11 mouse cellular contexts compared by ENCODE assay signal in genomic region chr4:155238276-155238675, GRCm38 (mm10). TPM values are rescaled to one million over a fixed set of nuclear protein-coding genes. Genes with fewer than 3 reads are reported as not detected.
A peak's percentile ranks its signal among the peaks of the same experiment; 100 is the strongest.
DNase-seq lines count a peak whose midpoint lies in the region; ATAC-seq lines count a peak whose summit lies in the region.
"Had no signal": no experiment of that assay in that cellular context is flagged by ENCODE, and none has a peak within 500 bp of the region (broad histone marks: within the 10 kb centered on the region; RNA-seq: fewer than 3 reads in every experiment).

No protein-coding gene starts in this region.

- peaks cover 20% of the 10 kb centered on the region for H3K4me1 ChIP-seq in liver, embryonic 16.5 days (ENCODE audit: control insufficient read depth, low read depth, low read length)
- peaks cover 42% of the 10 kb centered on the region for H3K4me1 ChIP-seq in liver, embryonic 12.5 days
- peaks cover 46% of the 10 kb centered on the region for H3K4me1 ChIP-seq in heart, embryonic 16.5 days (ENCODE audit: control insufficient read depth, insufficient read depth, low read length)
- peaks cover 47% of the 10 kb centered on the region for H3K4me1 ChIP-seq in stomach, embryonic 15.5 days
- H3K4me1 ChIP-seq in forebrain, embryonic 16.5 days (replicated peaks; ENCODE audit: control insufficient read depth, insufficient read depth, low read length), result peaks cover 32% of the 10 kb centered on the region
- peaks cover 18% of the 10 kb centered on the region for H3K4me1 ChIP-seq in midbrain, embryonic 11.5 days (ENCODE audit: control insufficient read depth, insufficient read depth, low read length)

- no peak overlapping the region for H3K4me2 ChIP-seq in liver, embryonic 16.5 days (ENCODE audit: low read depth, low read length)
- no peak overlapping the region for H3K4me2 ChIP-seq in liver, embryonic 12.5 days
- H3K4me2 ChIP-seq in heart, embryonic 16.5 days (ENCODE audit: low read depth, low read length), result no peak overlapping the region
- H3K4me2 ChIP-seq in stomach, embryonic 15.5 days, result no peak overlapping the region
- no peak overlapping the region for H3K4me2 ChIP-seq in forebrain, embryonic 16.5 days (ENCODE audit: low read length)
- no peak overlapping the region for H3K4me2 ChIP-seq in midbrain, embryonic 11.5 days
- H3K4me2 ChIP-seq: forebrain, embryonic 13.5 days; neural tube, embryonic 12.5 days had no signal

- H3K9me3 ChIP-seq in liver, embryonic 16.5 days (replicated peaks; ENCODE audit: control insufficient read depth, low read length), result no peaks in the 10 kb centered on the region
- H3K9me3 ChIP-seq in liver, embryonic 12.5 days (replicated peaks), result no peaks in the 10 kb centered on the region
- no peaks in the 10 kb centered on the region for H3K9me3 ChIP-seq in heart, embryonic 16.5 days (replicated peaks; ENCODE audit: control insufficient read depth, low read length)
- no peaks in the 10 kb centered on the region for H3K9me3 ChIP-seq in stomach, embryonic 15.5 days
- H3K9me3 ChIP-seq in forebrain, embryonic 16.5 days (ENCODE audit: control insufficient read depth, low read length), result no peaks in the 10 kb centered on the region
- no peaks in the 10 kb centered on the region for H3K9me3 ChIP-seq in midbrain, embryonic 11.5 days (ENCODE audit: control insufficient read depth, low read length)
- H3K9me3 ChIP-seq: forebrain, embryonic 13.5 days; neural tube, embryonic 12.5 days had no signal

- no peaks in the 10 kb centered on the region for H3K27me3 ChIP-seq in liver, embryonic 16.5 days (ENCODE audit: control insufficient read depth, insufficient read depth, low read depth, low read length)
- H3K27me3 ChIP-seq in liver, embryonic 12.5 days (replicated peaks), result peaks cover 9% of the 10 kb centered on the region
- H3K27me3 ChIP-seq in heart, embryonic 16.5 days (ENCODE audit: control insufficient read depth, insufficient read depth, low read length), result no peaks in the 10 kb centered on the region
- H3K27me3 ChIP-seq in stomach, embryonic 15.5 days (replicated peaks), result no peaks in the 10 kb centered on the region
- H3K27me3 ChIP-seq in forebrain, embryonic 16.5 days (replicated peaks; ENCODE audit: control insufficient read depth, insufficient read depth, low read length), result no peaks in the 10 kb centered on the region
- no peaks in the 10 kb centered on the region for H3K27me3 ChIP-seq in midbrain, embryonic 11.5 days (ENCODE audit: control insufficient read depth, insufficient read depth, low read length)
- H3K27me3 ChIP-seq: forebrain, embryonic 13.5 days; neural tube, embryonic 12.5 days had no signal

- H3K4me3 ChIP-seq in liver, embryonic 16.5 days (ENCODE audit: low read depth, low read length), result no peak overlapping the region
- no peak overlapping the region for H3K4me3 ChIP-seq in liver, embryonic 12.5 days
- no peak overlapping the region for H3K4me3 ChIP-seq in heart, embryonic 16.5 days (ENCODE audit: low read length)
- no peak overlapping the region for H3K4me3 ChIP-seq in stomach, embryonic 15.5 days (replicated peaks)
- no peak overlapping the region for H3K4me3 ChIP-seq in forebrain, embryonic 16.5 days (replicated peaks; ENCODE audit: low read length)
- no peak overlapping the region for H3K4me3 ChIP-seq in midbrain, embryonic 11.5 days (ENCODE audit: low read depth, low read length)
- H3K4me3 ChIP-seq: forebrain, embryonic 13.5 days; neural tube, embryonic 12.5 days had no signal

- no peaks in the 10 kb centered on the region for H3K36me3 ChIP-seq in liver, embryonic 16.5 days (ENCODE audit: control insufficient read depth, insufficient read depth)
- H3K36me3 ChIP-seq in liver, embryonic 12.5 days, result no peaks in the 10 kb centered on the region
- H3K36me3 ChIP-seq in heart, embryonic 16.5 days (ENCODE audit: control insufficient read depth, insufficient read depth), result no peaks in the 10 kb centered on the region
- no peaks in the 10 kb centered on the region for H3K36me3 ChIP-seq in stomach, embryonic 15.5 days
- no peaks in the 10 kb centered on the region for H3K36me3 ChIP-seq in forebrain, embryonic 16.5 days (ENCODE audit: control insufficient read depth, insufficient read depth)
- no peaks in the 10 kb centered on the region for H3K36me3 ChIP-seq in midbrain, embryonic 11.5 days (ENCODE audit: control insufficient read depth, insufficient read depth, low read length)
- H3K36me3 ChIP-seq: neural tube, embryonic 12.5 days had no signal

- 50% methylated on average over 5 of the region's 5 CpGs for WGBS in liver, embryonic 16.5 days (ENCODE audit: insufficient replicate concordance)
- 72% methylated on average over 5 of the region's 5 CpGs for WGBS in liver, embryonic 12.5 days (ENCODE audit: insufficient replicate concordance)
- WGBS in heart, embryonic 16.5 days, result 63% methylated on average over 5 of the region's 5 CpGs
- 44% methylated on average over 5 of the region's 5 CpGs for WGBS in stomach, embryonic 15.5 days
- WGBS in forebrain, embryonic 16.5 days, result 77% methylated on average over 5 of the region's 5 CpGs
- 86% methylated on average over 5 of the region's 5 CpGs for WGBS in midbrain, embryonic 11.5 days

- peak; percentile 37 for ATAC-seq in liver, embryonic 16.5 days (ENCODE audit: low read depth)
- ATAC-seq in liver, embryonic 12.5 days, result no peak
- no peak for ATAC-seq in heart, embryonic 16.5 days (replicated peaks; ENCODE audit: extremely low read depth, insufficient read depth, low FRiP score)
- no peak for ATAC-seq in stomach, embryonic 15.5 days (ENCODE audit: insufficient read depth, low FRiP score, low read depth)
- ATAC-seq in forebrain, embryonic 16.5 days, result no peak
- ATAC-seq in midbrain, embryonic 11.5 days (ENCODE audit: low FRiP score), result no peak
- ATAC-seq: forebrain, embryonic 13.5 days had no signal

- peak; percentile 76 to 91 for DNase-seq in kidney, postnatal 36 days
- DNase-seq in spleen, postnatal 4 days (ENCODE audit: low spot score in 2 of 2), result no peak
- DNase-seq in midbrain, embryonic 11.5 days (ENCODE audit: low spot score, missing footprints), result no peak
- DNase-seq: thymus, adult 2 months had no signal

- 0 out of 2 replicates have a peak overlapping the region, but pooled peaks have one; percentile 27 for H3K27ac ChIP-seq in liver, embryonic 16.5 days (ENCODE audit: low read length)
- H3K27ac ChIP-seq in liver, embryonic 12.5 days, result no peak overlapping the region
- H3K27ac ChIP-seq in heart, embryonic 16.5 days (ENCODE audit: low read length), result peak overlapping the region; percentile 64; the same call in 1 of the 2 replicates
- H3K27ac ChIP-seq in stomach, embryonic 15.5 days, result peak overlapping the region; percentile 63; the same call in 1 of the 2 replicates
- no peak overlapping the region for H3K27ac ChIP-seq in forebrain, embryonic 16.5 days (ENCODE audit: low read length)
- no peak overlapping the region for H3K27ac ChIP-seq in midbrain, embryonic 11.5 days (ENCODE audit: low read depth, low read length)
- H3K27ac ChIP-seq: forebrain, embryonic 13.5 days; neural tube, embryonic 12.5 days had no signal

- no peak overlapping the region for H3K9ac ChIP-seq in liver, embryonic 16.5 days (ENCODE audit: low read depth, low read length)
- no peak overlapping the region for H3K9ac ChIP-seq in liver, embryonic 12.5 days
- H3K9ac ChIP-seq in heart, embryonic 16.5 days (ENCODE audit: low read length), result no peak overlapping the region
- H3K9ac ChIP-seq in stomach, embryonic 15.5 days, result no peak overlapping the region
- no peak overlapping the region for H3K9ac ChIP-seq in forebrain, embryonic 16.5 days (replicated peaks; ENCODE audit: low read depth, low read length)
- H3K9ac ChIP-seq in midbrain, embryonic 11.5 days (ENCODE audit: low read length), result no peak overlapping the region
- H3K9ac ChIP-seq: forebrain, embryonic 13.5 days; neural tube, embryonic 12.5 days had no signal

RNA-seq across cellular contexts. Expression of gene Faap20, which starts 11.3 kb away (rescaled TPM):
- 17.1 and 18.6 TPM in 2 replicates for polyA plus RNA-seq in liver, embryonic 16.5 days (2015; fragmentation: Nextera tagmentation; extraction: Ambion mirVana)
- 25.8 and 31.2 TPM in 2 replicates for polyA plus RNA-seq in liver, embryonic 12.5 days (2016; fragmentation: Nextera tagmentation; extraction: Ambion mirVana)
- polyA plus RNA-seq in heart, embryonic 16.5 days (2015; fragmentation: Nextera tagmentation; extraction: Ambion mirVana), result 68.4 and 73.8 TPM in 2 replicates
- polyA plus RNA-seq in stomach, embryonic 15.5 days (2015; fragmentation: Nextera tagmentation; extraction: Ambion mirVana), result 64.5 and 65.8 TPM in 2 replicates
- 79.4 and 84.0 TPM in 2 replicates for polyA plus RNA-seq in forebrain, embryonic 16.5 days (2015; fragmentation: Nextera tagmentation; extraction: Ambion mirVana)
- polyA plus RNA-seq in midbrain, embryonic 11.5 days (2014; fragmentation: Nextera tagmentation; extraction: Ambion mirVana), result 101 and 110 TPM in 2 replicates

RNA-seq across cellular contexts. Expression of gene Ski, which starts 15.9 kb away (rescaled TPM):
- 2.4 and 2.5 TPM in 2 replicates for polyA plus RNA-seq in liver, embryonic 16.5 days (2015; fragmentation: Nextera tagmentation; extraction: Ambion mirVana)
- polyA plus RNA-seq in liver, embryonic 12.5 days (2016; fragmentation: Nextera tagmentation; extraction: Ambion mirVana), result 3.5 and 3.8 TPM in 2 replicates
- 12.1 and 12.3 TPM in 2 replicates for polyA plus RNA-seq in heart, embryonic 16.5 days (2015; fragmentation: Nextera tagmentation; extraction: Ambion mirVana)
- polyA plus RNA-seq in stomach, embryonic 15.5 days (2015; fragmentation: Nextera tagmentation; extraction: Ambion mirVana), result 16.2 and 16.6 TPM in 2 replicates
- 15.8 and 16.0 TPM in 2 replicates for polyA plus RNA-seq in forebrain, embryonic 16.5 days (2015; fragmentation: Nextera tagmentation; extraction: Ambion mirVana)
- polyA plus RNA-seq in midbrain, embryonic 11.5 days (2014; fragmentation: Nextera tagmentation; extraction: Ambion mirVana), result 12.7 and 13.6 TPM in 2 replicates

Comparison
In these comparisons a context has a peak if more than half of its experiments do, and no peak if none do; other contexts are left out.
1. H3K27ac ChIP-seq: peak in liver, embryonic 16.5 days (single experiment), heart, embryonic 16.5 days (single experiment) and stomach, embryonic 15.5 days (single experiment); none in liver, embryonic 12.5 days (single experiment), forebrain, embryonic 16.5 days (single experiment) and midbrain, embryonic 11.5 days (single experiment).
2. DNase-seq: peak in kidney, postnatal 36 days (2 of 2); none in spleen, postnatal 4 days (0 of 2) and midbrain, embryonic 11.5 days (single experiment).